Mouse (Mus musculus) bone marrow, adult 2 months (tissue): ENCODE results near the gene Psmc6. TPM values are rescaled to one million over a fixed set of nuclear protein-coding genes. Genes with fewer than 3 reads are reported as not detected.
A peak's percentile ranks its signal among the peaks of the same experiment; 100 is the strongest.

ENCODE experiments used
- H3K27ac ChIP-seq: fragments of 200-500 bp; 2 replicates; pipeline ENCODE4 v1.5.1; 2012; ENCODE audit warnings: low read depth, mild to moderate bottlenecking, control low read depth, inconsistent platforms, low read length; ENCODE audit not compliant: control insufficient read depth, poor library complexity, insufficient read depth
- H3K4me1 ChIP-seq: fragments of 200-500 bp; 2 replicates; pipeline ENCODE4 v1.6.1; 2011; ENCODE audit warnings: low read length; ENCODE audit not compliant: control insufficient read depth, insufficient read depth
- H3K4me3 ChIP-seq: fragments of 200-500 bp; replicated peaks from 2 replicates; pipeline ENCODE3; 2011; ENCODE audit warnings: mild to moderate bottlenecking, low read depth, low read length, control low read depth; ENCODE audit not compliant: control insufficient read depth
- CTCF ChIP-seq: fragments of 200-500 bp; IDR thresholded peaks from 2 replicates; pipeline ENCODE4 v1.5.1; 2011; ENCODE audit warnings: low read length, control low read depth; ENCODE audit not compliant: control insufficient read depth, insufficient read depth
- POLR2A ChIP-seq: fragments of 200-500 bp; IDR thresholded peaks from 2 replicates; pipeline ENCODE4 v1.6.1; 2011; ENCODE audit warnings: low read depth, mild to moderate bottlenecking, control low read depth, low read length, borderline replicate concordance; ENCODE audit not compliant: control insufficient read depth
- WGBS: fragments of 180-500 bp; shearing (Covaris S2); methylation state at CpG from one replicate; pipeline ENCODE4 v1.1.7; 2018; 5-methylcytosine and 5-hydroxymethylcytosine counted together
- polyA plus RNA-seq: library from polyadenylated mRNA; stranded (reverse); fragments of >200 nt; gene quantifications from 2 replicates; pipeline ENCODE4 v1.2.4, GENCODE M21; 2011; ENCODE audit warnings: low replicate concordance; ENCODE audit not compliant: missing spikeins, insufficient read depth, insufficient read length

The Psmc6 gene
- polyA plus RNA-seq, 1 experiment, result 171 TPM

GRCm38 (mm10) chr14:45323320-45323719, 6.3 kb upstream of the Psmc6 start:
- TF ChIP-seq POLR2A (no peak), CTCF (no peak)
- Histone ChIP-seq H3K4me1 (peaks cover 10% of the 10 kb centered on the region), H3K27ac (no peak overlapping the region), H3K4me3 (no peak overlapping the region)
- WGBS, result 75% methylated on average over 3 of the region's 3 CpGs

DNA sequence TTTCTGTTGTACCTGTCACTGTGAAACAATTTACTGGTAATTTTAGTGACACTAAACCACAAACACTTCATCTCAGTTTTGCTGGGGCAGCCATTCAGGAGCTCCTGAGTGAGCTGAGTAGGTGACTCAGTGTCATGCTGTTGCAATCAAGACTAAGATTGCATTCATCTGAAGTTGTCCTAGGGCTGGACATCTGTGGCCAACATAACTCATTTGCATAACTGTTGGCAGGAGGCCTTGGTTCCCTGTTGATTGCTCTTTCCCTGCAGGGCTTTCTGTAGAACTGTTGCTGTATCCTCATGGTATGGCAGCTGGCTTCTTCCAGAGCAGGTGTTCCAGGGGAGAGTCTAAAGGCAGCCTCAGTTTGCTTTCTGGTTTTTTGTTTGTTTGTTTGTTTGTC, 4.1 kb upstream of the Psmc6 start:
- Histone ChIP-seq H3K27ac (no peak overlapping the region; the same call in 1 of the 2 replicates), H3K4me1 (peaks cover 4% of the 10 kb centered on the region), H3K4me3 (no peak overlapping the region)
- TF ChIP-seq CTCF (no peak), POLR2A (no peak)

- TF ChIP-seq CTCF, result no peak
- TF ChIP-seq POLR2A, result no peak
- WGBS, result 57% methylated on average over 4 of the region's 4 CpGs
- no peak overlapping the region for H3K4me3 ChIP-seq
Observed at GRCm38 (mm10) chr14:45328072-45328713, 1.4 kb upstream of the Psmc6 start.

DNA sequence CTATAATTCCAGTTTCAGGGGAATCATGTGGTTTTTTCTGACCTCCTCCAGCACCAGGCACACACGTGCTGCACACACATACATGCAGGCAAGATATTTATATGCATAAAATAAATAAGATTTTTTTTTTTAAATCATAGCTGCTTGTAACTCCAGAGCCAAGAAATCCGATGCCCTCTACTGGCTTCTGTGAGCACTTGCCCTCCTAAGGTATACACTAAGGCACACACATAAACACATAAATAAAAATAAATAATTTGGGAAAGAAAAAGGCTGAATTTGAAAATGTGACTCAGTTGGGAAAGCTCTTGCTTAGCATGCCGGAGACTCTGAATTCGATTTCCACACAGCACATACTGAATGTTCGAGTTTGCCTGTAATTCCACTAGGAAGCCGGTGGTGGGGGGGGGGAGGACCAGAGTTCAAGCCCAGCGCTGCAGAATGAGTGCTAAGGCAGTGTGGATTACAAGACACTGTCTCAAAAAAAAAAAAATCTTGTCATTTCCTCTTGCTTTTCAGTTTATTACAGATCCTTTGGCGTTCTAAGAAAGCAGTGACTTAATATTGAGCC, 485 bp upstream of the Psmc6 start:
- TF ChIP-seq CTCF, result no peak
- TF ChIP-seq POLR2A, result no peak
- Histone ChIP-seq H3K4me1 (peaks cover 3% of the 10 kb centered on the region; the same call in 1 of the 2 replicates), H3K4me3 (peak overlapping the region; percentile 0), H3K27ac (no peak overlapping the region)
- 13% methylated on average over 8 of the region's 8 CpGs for WGBS

More at GRCm38 (mm10) chr14:45328072-45328713, 1.4 kb upstream of the Psmc6 start:
- peaks cover 3% of the 10 kb centered on the region; the same call in 1 of the 2 replicates for H3K4me1 ChIP-seq
- H3K27ac ChIP-seq, result no peak overlapping the region

DNA sequence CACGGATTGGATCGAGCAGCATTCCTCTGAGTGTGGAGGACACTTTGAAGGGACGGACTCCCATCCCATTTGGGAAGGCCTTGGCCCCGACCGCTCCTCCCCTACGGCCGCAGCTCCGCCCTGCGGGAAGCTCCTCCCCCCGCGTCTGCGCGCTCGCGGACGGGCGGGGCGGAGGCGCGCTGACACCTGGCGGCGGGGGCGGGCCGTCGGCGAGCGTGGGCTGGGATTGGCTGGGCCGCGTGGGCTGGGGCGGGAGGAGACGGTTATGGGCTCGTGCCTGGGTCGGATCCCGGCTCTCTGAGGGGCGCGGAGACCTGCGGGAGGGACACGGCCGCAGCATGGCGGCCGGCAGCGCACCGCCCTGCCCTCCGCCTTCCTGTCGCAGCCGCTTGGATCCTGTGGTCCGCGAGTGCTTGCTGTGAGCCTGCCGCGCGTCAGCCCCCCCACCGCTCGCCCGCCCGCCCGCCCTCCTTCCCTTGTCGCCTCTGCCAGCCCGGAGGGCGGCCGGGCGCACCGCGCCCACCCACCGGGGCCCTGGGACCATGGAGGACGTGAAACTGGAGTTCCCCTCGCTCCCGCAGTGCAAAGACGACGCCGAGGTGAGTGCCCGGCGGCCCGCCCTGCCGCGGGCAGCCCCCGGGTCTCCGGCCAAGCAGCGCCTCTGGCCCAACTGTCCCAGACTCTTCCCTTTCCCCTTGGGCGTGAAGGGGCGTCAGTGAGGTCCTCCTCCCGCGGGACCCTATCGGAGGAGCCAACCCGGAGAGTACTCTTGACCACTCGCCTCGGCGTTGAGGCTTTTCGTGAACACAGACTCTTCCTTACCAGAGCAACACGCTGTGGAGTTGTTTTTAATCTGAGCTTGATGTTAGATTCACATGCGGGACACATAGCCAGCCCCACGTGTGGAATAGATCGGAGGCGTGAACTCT, 21.6 kb downstream of the Psmc6 start, which contains the start of gene Styx:
Gene Styx, plus strand, starts transcription at position 163 of the 929 bp plus-strand sequence.
- Histone ChIP-seq H3K4me3 (peak within 1 kb of the TSS; percentile 73), H3K4me1 (no peaks in the 10 kb centered on the region), H3K27ac (peak within 1 kb of the TSS; percentile 10; the same call in 1 of the 2 replicates)
- under 1% methylated on average over 84 of the region's 93 CpGs for WGBS
- TF ChIP-seq CTCF, result no peak
- TF ChIP-seq POLR2A, result peak; percentile 59; the same call in 1 of the 2 replicates

DNA sequence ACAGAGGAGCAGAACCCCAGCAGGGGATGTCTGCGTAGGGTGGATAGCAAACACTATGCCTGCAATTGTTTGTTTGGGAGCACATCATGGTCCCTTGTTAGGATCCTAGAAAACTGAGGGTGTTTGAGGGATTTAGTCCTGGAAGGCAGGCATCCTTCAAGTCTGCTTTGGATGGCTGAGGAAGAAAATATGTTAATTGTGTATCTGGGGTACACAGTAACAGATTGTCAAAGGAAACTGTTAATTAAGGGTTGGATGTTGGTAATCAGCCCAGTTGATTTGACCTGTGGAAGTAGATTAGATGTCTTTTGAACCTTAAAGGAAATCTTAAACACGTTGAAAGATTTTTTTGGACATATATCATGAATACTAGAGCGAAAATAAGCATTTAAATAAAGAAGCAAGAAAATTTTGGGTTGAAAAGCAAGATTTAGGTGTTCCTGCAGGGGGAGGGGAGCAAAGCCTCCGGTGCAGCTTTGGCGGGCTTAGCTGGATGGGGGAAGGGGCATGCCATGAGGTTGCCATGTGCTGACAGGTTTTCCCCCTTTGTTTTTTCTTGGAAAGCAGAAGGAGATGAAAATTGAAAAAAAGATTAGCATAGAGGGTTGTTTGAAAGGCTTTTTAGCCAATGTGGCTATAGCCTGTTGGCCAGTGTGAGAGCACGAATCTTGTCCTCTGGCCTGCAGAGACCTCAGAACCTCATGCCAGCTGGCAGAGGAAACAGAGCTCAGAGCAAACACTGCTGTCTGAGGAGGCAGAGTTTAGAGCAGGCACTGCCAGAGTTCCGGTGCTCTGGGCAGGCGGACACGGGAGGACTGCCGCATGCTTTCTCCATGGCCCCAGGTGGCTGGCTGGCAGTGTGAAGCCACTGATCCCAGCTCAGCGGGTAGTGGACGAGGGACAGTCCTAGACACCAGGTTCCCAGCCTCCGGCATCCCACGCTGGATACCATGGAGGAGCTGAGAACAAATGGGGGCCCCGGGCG, 34.9 kb downstream of the Psmc6 start:
- 90% methylated on average over 16 of the region's 16 CpGs for WGBS
- Histone ChIP-seq H3K27ac (no peak overlapping the region), H3K4me3 (no peak overlapping the region), H3K4me1 (no peaks in the 10 kb centered on the region)
- TF ChIP-seq POLR2A (no peak), CTCF (no peak)

DNA sequence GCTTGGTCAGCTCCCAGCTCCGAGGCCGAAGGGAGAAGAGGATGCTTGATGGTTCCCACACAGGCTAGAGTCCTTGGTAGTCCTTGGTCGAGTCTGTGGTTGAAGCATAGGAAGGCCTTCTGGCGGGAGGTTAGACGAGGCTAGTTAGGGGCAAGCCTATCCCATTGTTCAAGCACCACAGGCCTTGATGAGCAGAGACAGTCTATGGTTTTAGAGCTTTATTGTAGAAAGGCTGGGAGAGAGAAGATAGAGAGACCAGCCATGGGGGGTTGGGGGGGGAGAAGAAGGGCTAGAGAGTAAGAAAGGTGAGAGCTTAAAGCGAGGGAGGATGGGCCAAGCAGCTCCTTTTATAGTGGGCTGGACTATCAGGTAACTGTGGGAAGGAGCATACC, 35.6 kb downstream of the Psmc6 start:
- no peak overlapping the region for H3K4me3 ChIP-seq
- H3K27ac ChIP-seq, result no peak overlapping the region
- WGBS, result 87% methylated on average over 6 of the region's 6 CpGs
- TF ChIP-seq CTCF (no peak), POLR2A (no peak)
- H3K4me1 ChIP-seq, result no peaks in the 10 kb centered on the region
